Mouse (Mus musculus) intestine, embryonic 16.5 days (tissue): ENCODE measurements around the gene Stard13. TPM values are rescaled to one million over a fixed set of nuclear protein-coding genes. Genes with fewer than 3 reads are reported as not detected.

ENCODE experiments used
- ATAC-seq: fragments of 200-750 bp; cut with Nextera tagmentation; 2 replicates; pipeline ENCODE4 v1.8.0; 2017; ENCODE audit warnings: moderate TSS enrichment, moderate library complexity
- H3K27ac ChIP-seq: fragments of 300-500 bp; sonication (generic); 2 replicates; pipeline ENCODE4 v1.5.1; 2014; ENCODE audit warnings: mild to moderate bottlenecking, low read length
- H3K27me3 ChIP-seq: fragments of 300-500 bp; sonication (generic); replicated peaks from 2 replicates; pipeline ENCODE4 v1.6.1; 2014; ENCODE audit warnings: low read length, control low read depth, mixed read lengths; ENCODE audit not compliant: control insufficient read depth, insufficient read depth
- H3K36me3 ChIP-seq: fragments of 300-500 bp; sonication (generic); 2 replicates; pipeline ENCODE4 v1.6.1; 2014; ENCODE audit warnings: low read length, control low read depth; ENCODE audit not compliant: control insufficient read depth, insufficient read depth
- H3K4me1 ChIP-seq: fragments of 300-500 bp; sonication (generic); 2 replicates; pipeline ENCODE4 v1.6.1; 2014; ENCODE audit warnings: low read length, control low read depth, mixed read lengths; ENCODE audit not compliant: control insufficient read depth, insufficient read depth
- H3K4me2 ChIP-seq: fragments of 300-500 bp; sonication (generic); 2 replicates; pipeline ENCODE4 v1.6.1; 2014; ENCODE audit warnings: low read depth, low read length, control low read depth
- H3K4me3 ChIP-seq: fragments of 300-500 bp; sonication (generic); 2 replicates; pipeline ENCODE4 v1.5.1; 2014; ENCODE audit warnings: mild to moderate bottlenecking, low read length
- H3K9ac ChIP-seq: fragments of 300-500 bp; sonication (generic); 2 replicates; pipeline ENCODE4 v1.6.1; 2014; ENCODE audit warnings: low read depth, low read length
- H3K9me3 ChIP-seq: fragments of 300-500 bp; sonication (generic); 2 replicates; pipeline ENCODE4 v1.6.1; 2016; ENCODE audit warnings: low read length, control low read depth; ENCODE audit not compliant: control insufficient read depth
- WGBS: fragments of 180-500 bp; shearing (Covaris S2); extraction: QIAGEN DNeasy Blood & Tissue Kit; methylation state at CpG from one replicate; pipeline ENCODE4 v1.1.7; 2014; 5-methylcytosine and 5-hydroxymethylcytosine counted together
- polyA plus RNA-seq: library from polyadenylated mRNA; unstranded; fragments of >200 nt; fragmentation: Nextera tagmentation; extraction: Ambion mirVana; gene quantifications from 2 replicates; pipeline ENCODE4 v1.2.1, GENCODE M21; 2015

The Stard13 gene
- polyA plus RNA-seq, 1 experiment from 2014 or later = 10.7 TPM

GRCm38 (mm10) chr5:151232576-151233299 lies 898 bp downstream of the Stard13 start:
- H3K27ac ChIP-seq = no peak overlapping the region
- H3K4me2 ChIP-seq = peak overlapping the region; percentile 94
- no peaks in the 10 kb centered on the region for H3K36me3 ChIP-seq
- no peaks in the 10 kb centered on the region for H3K27me3 ChIP-seq
- H3K9me3 ChIP-seq = no peaks in the 10 kb centered on the region
- peaks cover 7% of the 10 kb centered on the region; the same call in 1 of the 2 replicates for H3K4me1 ChIP-seq
- 28% methylated on average over 12 of the region's 13 CpGs for WGBS
- peak; percentile 67 for ATAC-seq
- peak overlapping the region; percentile 84 for H3K9ac ChIP-seq
- H3K4me3 ChIP-seq = peak overlapping the region; percentile 69

GRCm38 (mm10) chr5:151231861-151232260 lies 1.8 kb downstream of the Stard13 start:
- no peak for ATAC-seq
- no peak overlapping the region for H3K4me2 ChIP-seq
- peaks cover 7% of the 10 kb centered on the region; the same call in 1 of the 2 replicates for H3K4me1 ChIP-seq
- no peaks in the 10 kb centered on the region for H3K36me3 ChIP-seq
- no peaks in the 10 kb centered on the region for H3K27me3 ChIP-seq
- no peak overlapping the region for H3K9ac ChIP-seq
- WGBS = 86% methylated on average over 7 of the region's 7 CpGs
- no peaks in the 10 kb centered on the region for H3K9me3 ChIP-seq
- no peak overlapping the region for H3K27ac ChIP-seq
- H3K4me3 ChIP-seq = no peak overlapping the region

DNA sequence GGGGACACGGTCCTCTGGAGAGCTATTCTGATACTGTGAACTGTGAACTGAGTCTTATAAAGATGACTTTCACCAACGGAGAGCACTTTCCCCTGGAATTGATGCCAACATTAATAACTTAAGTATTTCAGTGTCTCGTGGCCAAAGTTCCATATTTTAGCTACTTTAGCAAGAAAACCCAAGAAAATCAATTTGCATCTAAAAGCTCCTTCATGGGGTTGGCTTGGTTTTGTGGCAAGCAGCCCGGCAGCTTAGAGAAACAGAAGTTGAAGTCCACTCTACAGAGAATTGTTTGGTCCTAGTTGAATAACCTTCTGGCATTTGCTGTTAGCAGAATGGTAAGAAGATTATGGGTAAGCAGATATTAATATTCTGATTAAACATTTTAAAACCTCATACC lies 2.2 kb downstream of the Stard13 start:
- ATAC-seq = no peak
- H3K27me3 ChIP-seq = no peaks in the 10 kb centered on the region
- WGBS = 69% methylated on average over 4 of the region's 4 CpGs
- H3K9ac ChIP-seq = no peak overlapping the region
- H3K36me3 ChIP-seq = no peaks in the 10 kb centered on the region
- H3K4me1 ChIP-seq = peaks cover 7% of the 10 kb centered on the region; the same call in 1 of the 2 replicates
- H3K4me2 ChIP-seq = no peak overlapping the region
- no peak overlapping the region for H3K4me3 ChIP-seq
- no peak overlapping the region for H3K27ac ChIP-seq
- no peaks in the 10 kb centered on the region for H3K9me3 ChIP-seq

GRCm38 (mm10) chr5:151230427-151230826 lies 3.2 kb downstream of the Stard13 start:
- no peaks in the 10 kb centered on the region for H3K27me3 ChIP-seq
- H3K4me2 ChIP-seq = no peak overlapping the region
- H3K36me3 ChIP-seq = no peaks in the 10 kb centered on the region
- 90% methylated on average over 4 of the region's 4 CpGs for WGBS
- no peak overlapping the region for H3K9ac ChIP-seq
- H3K9me3 ChIP-seq = no peaks in the 10 kb centered on the region
- peaks cover 7% of the 10 kb centered on the region; the same call in 1 of the 2 replicates for H3K4me1 ChIP-seq
- H3K27ac ChIP-seq = no peak overlapping the region
- ATAC-seq = no peak
- H3K4me3 ChIP-seq = no peak overlapping the region

DNA sequence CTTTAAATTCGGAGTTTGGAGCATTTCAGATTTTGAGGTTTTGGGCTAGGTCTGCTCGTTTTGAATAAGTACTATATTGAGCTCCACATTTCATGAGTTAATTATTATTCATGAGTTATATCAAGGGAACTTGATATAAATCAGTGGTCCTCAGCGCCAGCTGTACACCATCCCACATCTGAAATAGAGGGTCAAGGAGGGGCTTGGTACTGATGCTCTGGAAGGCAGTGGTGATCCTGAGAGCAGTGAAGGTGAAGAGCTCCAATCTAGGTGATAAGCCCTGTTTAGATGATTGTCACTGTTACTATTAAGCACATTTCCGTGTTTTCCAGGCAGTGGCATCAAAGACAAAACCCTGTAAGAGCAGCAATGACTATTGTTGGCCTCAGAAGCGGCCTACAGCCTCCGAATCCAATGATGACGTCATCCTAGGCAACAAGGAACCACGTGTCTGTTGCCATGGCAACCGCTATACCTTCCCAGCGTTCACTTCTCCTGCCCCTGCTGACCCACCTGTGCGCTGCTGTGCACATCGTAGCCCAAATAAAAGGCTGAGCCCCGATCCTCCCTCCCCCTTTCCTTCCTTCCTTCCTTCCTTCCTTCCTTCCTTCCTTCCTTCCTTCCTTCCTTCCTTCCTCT lies 5.2 kb downstream of the Stard13 start:
- WGBS = 77% methylated on average over 13 of the region's 13 CpGs
- peaks cover 5% of the 10 kb centered on the region; the same call in 1 of the 2 replicates for H3K4me1 ChIP-seq
- no peak overlapping the region for H3K4me3 ChIP-seq
- no peaks in the 10 kb centered on the region for H3K27me3 ChIP-seq
- no peak for ATAC-seq
- H3K36me3 ChIP-seq = no peaks in the 10 kb centered on the region
- H3K9me3 ChIP-seq = no peaks in the 10 kb centered on the region
- H3K9ac ChIP-seq = no peak overlapping the region
- no peak overlapping the region for H3K27ac ChIP-seq
- no peak overlapping the region for H3K4me2 ChIP-seq

- Histone ChIP-seq H3K9me3 (no peaks in the 10 kb centered on the region), H3K36me3 (no peaks in the 10 kb centered on the region), H3K27me3 (no peaks in the 10 kb centered on the region), H3K4me2 (no peak overlapping the region), H3K4me1 (no peaks in the 10 kb centered on the region), H3K27ac (no peak overlapping the region), H3K9ac (no peak overlapping the region), H3K4me3 (no peak overlapping the region)
- no peak for ATAC-seq
- WGBS = 64% methylated on average over 4 of the region's 4 CpGs
Observed at GRCm38 (mm10) chr5:151223696-151224366, 9.8 kb downstream of the Stard13 start.

DNA sequence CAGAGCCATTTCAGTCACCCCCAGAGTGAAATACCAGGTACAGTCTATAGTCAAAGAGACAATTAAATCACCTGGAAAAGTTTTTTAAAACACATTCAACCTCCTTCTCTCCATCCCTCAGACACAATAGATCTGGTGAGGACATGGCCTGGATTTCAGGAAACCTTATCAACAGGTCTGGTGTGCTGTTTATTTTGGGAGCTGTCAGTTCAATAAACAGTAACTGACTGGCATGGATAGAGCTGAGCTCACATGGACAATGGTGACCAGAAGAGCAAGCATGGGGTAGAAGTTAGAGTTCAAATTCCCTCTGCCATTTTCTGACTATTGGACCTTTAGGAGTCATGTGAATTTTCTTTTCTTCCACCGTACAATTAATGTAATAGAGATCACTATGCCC lies 10.8 kb downstream of the Stard13 start:
- H3K4me3 ChIP-seq = no peak overlapping the region
- no peak for ATAC-seq
- H3K27me3 ChIP-seq = no peaks in the 10 kb centered on the region
- H3K4me2 ChIP-seq = no peak overlapping the region
- no peaks in the 10 kb centered on the region for H3K36me3 ChIP-seq
- H3K27ac ChIP-seq = no peak overlapping the region
- H3K9ac ChIP-seq = no peak overlapping the region
- no peaks in the 10 kb centered on the region for H3K9me3 ChIP-seq
- H3K4me1 ChIP-seq = no peaks in the 10 kb centered on the region
- 90% methylated on average over 1 of the region's 1 CpGs for WGBS

- no peak overlapping the region for H3K9ac ChIP-seq
- H3K4me3 ChIP-seq = no peak overlapping the region
- H3K4me2 ChIP-seq = no peak overlapping the region
- H3K4me1 ChIP-seq = no peaks in the 10 kb centered on the region
- H3K27ac ChIP-seq = no peak overlapping the region
- H3K9me3 ChIP-seq = no peaks in the 10 kb centered on the region
- no peaks in the 10 kb centered on the region for H3K36me3 ChIP-seq
- WGBS = 69% methylated on average over 6 of the region's 6 CpGs
- ATAC-seq = 0 out of 2 replicates have a peak, but pooled peaks have one; percentile 31
- H3K27me3 ChIP-seq = no peaks in the 10 kb centered on the region
Observed at GRCm38 (mm10) chr5:151218689-151219115, 14.9 kb downstream of the Stard13 start.

- Histone ChIP-seq H3K27ac (no peak overlapping the region), H3K4me2 (no peak overlapping the region), H3K4me3 (no peak overlapping the region), H3K4me1 (no peaks in the 10 kb centered on the region), H3K36me3 (no peaks in the 10 kb centered on the region), H3K9ac (no peak overlapping the region), H3K27me3 (no peaks in the 10 kb centered on the region), H3K9me3 (no peaks in the 10 kb centered on the region)
- ATAC-seq = no peak
- 83% methylated on average over 3 of the region's 3 CpGs for WGBS
Observed at GRCm38 (mm10) chr5:151213097-151213496, 20.5 kb downstream of the Stard13 start.
